Mouse (Mus musculus): ENCODE data around the gene Gdap2. TPM values are rescaled to one million over a fixed set of nuclear protein-coding genes. Genes with fewer than 3 reads are reported as not detected.
A peak's percentile ranks its signal among the peaks of the same experiment; 100 is the strongest.

Gene Gdap2
- polyA plus RNA-seq, 1 experiment from 2014 or later, result 29.1 TPM

DNA sequence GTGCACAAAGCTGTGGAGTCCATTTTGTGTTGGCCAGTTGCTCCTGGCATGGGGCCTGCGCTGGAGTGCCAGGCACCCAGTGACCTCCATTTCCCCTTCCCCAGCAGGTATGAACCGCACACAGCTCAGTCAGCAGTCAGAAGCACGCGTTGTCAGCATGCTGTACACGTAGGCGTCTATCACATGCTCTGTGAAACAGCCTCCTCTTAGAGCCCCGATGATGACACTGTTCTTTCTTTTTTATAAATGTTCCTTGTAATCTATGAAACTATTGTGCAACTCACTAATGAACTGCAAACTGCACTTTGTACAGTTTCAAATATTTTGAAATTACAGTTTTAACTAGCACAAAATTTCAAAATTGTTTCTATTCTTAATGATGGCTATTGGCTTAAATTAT, 39.4 kb downstream of the Gdap2 start:
- WGBS, result 95% methylated on average over 7 of the region's 7 CpGs
- DNase-seq (ENCODE audit: low spot score), result no peak
- Histone ChIP-seq H3K4me3 (no peak overlapping the region), H3K27me3 (ENCODE audit: low read depth, poor library complexity, severe bottlenecking) (no peaks in the 10 kb centered on the region), H3K36me3 (peaks cover 47% of the 10 kb centered on the region), H3K4me1 (peaks cover 4% of the 10 kb centered on the region), H3K9me3 (replicated peaks) (no peaks in the 10 kb centered on the region), H3K27ac (no peak overlapping the region)

DNA sequence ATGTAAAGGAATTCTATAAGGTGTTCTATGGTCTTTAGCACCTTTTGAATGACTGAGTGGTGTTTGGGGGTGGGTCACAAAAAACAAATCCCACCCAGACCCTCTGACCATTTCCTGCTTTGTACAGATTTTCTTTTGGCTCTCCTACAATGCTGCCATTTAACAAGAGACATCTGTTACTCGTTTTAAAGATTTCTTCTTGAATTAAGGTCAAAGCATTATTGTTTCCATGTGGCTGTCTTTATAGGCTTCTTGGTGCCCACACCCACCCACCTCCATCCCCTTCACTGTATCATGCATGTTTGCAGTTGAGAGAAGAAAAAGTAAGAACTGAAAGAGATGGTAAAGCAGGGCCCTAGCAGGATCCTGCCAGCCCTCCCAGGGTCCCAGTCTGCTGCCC, 44.8 kb downstream of the Gdap2 start:
- DNase-seq (ENCODE audit: low spot score), result no peak
- 29% methylated on average over 1 of the region's 1 CpGs for WGBS
- Histone ChIP-seq H3K27ac (peak overlapping the region; percentile 74), H3K9me3 (replicated peaks) (no peaks in the 10 kb centered on the region), H3K36me3 (peaks cover 25% of the 10 kb centered on the region), H3K4me1 (peaks cover 21% of the 10 kb centered on the region), H3K27me3 (ENCODE audit: low read depth, poor library complexity, severe bottlenecking) (no peaks in the 10 kb centered on the region), H3K4me3 (no peak overlapping the region)

DNA sequence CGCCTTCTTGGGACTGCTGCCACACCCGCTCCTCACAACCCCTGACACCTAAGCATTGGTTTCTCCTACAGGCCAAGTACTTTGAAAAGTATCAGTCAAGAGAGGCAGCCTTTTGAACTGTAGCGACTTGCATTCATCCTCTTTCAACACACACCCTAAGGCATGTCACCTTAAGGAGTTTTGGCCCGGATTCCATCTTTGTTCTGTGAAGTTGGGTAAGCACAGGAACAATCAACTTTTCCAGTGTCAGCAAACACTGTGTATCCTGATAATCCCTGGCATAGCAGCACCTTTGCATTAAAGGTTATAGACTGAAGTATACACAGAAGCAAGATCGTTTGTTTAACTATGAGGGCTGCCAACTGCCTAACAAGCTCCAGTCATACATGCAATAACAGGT, 53.3 kb downstream of the Gdap2 start:
- Histone ChIP-seq H3K27ac (no peak overlapping the region), H3K4me1 (no peaks in the 10 kb centered on the region), H3K4me3 (no peak overlapping the region), H3K9me3 (replicated peaks) (no peaks in the 10 kb centered on the region), H3K27me3 (ENCODE audit: low read depth, poor library complexity, severe bottlenecking) (no peaks in the 10 kb centered on the region; the same call in 1 of the 2 replicates), H3K36me3 (no peaks in the 10 kb centered on the region)
- no peak for DNase-seq (ENCODE audit: low spot score)
- WGBS, result 90% methylated on average over 5 of the region's 5 CpGs

DNA sequence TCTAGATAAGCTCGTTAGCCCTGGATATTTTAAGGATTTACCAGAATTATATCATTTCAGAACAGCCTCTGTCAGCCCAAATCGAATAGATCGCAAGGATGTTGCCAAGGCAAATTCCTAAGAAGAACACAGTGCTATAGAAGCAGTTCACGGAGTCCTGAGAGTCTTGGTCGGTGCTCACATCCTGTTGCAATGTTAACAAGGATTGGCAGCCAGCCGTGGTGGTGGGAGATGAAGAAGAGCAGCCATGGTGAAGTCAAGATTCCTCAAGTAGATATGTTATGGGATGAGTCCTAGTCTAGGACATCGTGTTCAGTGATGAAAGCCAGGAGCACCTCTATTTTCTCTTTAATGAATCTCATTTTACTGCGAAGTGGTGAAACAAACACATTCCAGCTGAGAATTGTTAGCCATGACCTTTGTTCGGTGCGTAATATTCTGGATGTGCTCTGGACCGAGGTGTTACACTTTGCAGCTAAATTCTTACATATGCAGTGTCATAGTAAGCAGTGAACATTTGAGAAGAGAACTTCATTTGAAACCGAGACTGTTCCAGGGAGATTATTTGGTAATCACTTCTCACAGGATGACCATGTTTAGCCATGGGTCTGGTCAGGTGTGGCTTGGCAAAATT, 63.3 kb downstream of the Gdap2 start:
- H3K4me1 ChIP-seq, result peaks cover 14% of the 10 kb centered on the region; the same call in 1 of the 2 replicates
- H3K27ac ChIP-seq, result no peak overlapping the region
- DNase-seq (ENCODE audit: low spot score), result no peak
- WGBS, result 90% methylated on average over 12 of the region's 12 CpGs
- H3K27me3 ChIP-seq (ENCODE audit: low read depth, poor library complexity, severe bottlenecking), result no peaks in the 10 kb centered on the region
- no peak overlapping the region for H3K4me3 ChIP-seq
- no peaks in the 10 kb centered on the region for H3K9me3 ChIP-seq (replicated peaks)
- no peaks in the 10 kb centered on the region for H3K36me3 ChIP-seq

DNA sequence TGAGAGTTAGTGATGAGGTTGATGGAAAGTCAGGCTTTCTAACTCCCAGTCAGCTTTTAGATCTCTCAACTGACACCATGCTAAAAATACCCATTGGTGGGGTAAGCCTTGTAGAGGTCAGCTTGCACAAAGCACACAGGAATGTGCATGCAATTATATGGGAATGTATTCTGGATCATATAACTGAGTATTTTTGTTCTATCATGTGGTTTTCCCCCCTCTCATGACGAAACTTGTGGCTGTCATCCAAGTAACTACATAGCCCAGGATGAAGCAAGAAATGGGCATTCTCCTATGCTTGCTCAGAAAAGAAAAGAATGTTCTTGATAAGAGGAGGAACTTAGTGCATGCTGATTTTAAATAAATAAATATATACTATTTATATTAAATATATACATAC, 65.3 kb downstream of the Gdap2 start:
- Histone ChIP-seq H3K27me3 (ENCODE audit: low read depth, poor library complexity, severe bottlenecking) (no peaks in the 10 kb centered on the region), H3K4me1 (peaks cover 14% of the 10 kb centered on the region; the same call in 1 of the 2 replicates), H3K9me3 (replicated peaks) (no peaks in the 10 kb centered on the region), H3K4me3 (no peak overlapping the region), H3K27ac (no peak overlapping the region), H3K36me3 (no peaks in the 10 kb centered on the region)
- WGBS, result 85% methylated on average over 1 of the region's 1 CpGs
- no peak for DNase-seq (ENCODE audit: low spot score)

DNA sequence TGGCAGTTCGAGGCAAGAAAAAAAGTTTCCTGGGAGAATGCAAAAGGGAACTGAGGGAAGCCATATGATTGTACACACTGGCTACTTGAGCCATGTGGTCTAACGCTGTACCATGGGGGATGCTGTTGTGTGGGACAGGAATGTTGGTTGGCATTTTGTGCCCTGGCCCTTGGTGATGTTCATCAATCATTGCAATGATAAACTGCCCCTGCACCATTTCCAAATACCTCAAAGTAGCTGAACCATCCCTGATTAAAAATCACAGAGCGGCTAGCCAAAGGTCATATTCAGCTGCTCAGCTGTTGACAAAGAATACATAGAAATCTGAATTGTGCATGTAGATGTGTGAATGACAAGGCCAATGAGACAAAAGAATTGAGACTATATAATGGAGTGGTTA, 66.8 kb downstream of the Gdap2 start:
- Histone ChIP-seq H3K4me1 (peaks cover 8% of the 10 kb centered on the region; the same call in 1 of the 2 replicates), H3K4me3 (no peak overlapping the region), H3K9me3 (replicated peaks) (no peaks in the 10 kb centered on the region), H3K36me3 (no peaks in the 10 kb centered on the region), H3K27ac (no peak overlapping the region), H3K27me3 (ENCODE audit: low read depth, poor library complexity, severe bottlenecking) (no peaks in the 10 kb centered on the region)
- no peak for DNase-seq (ENCODE audit: low spot score)
- 90% methylated on average over 3 of the region's 3 CpGs for WGBS

DNA sequence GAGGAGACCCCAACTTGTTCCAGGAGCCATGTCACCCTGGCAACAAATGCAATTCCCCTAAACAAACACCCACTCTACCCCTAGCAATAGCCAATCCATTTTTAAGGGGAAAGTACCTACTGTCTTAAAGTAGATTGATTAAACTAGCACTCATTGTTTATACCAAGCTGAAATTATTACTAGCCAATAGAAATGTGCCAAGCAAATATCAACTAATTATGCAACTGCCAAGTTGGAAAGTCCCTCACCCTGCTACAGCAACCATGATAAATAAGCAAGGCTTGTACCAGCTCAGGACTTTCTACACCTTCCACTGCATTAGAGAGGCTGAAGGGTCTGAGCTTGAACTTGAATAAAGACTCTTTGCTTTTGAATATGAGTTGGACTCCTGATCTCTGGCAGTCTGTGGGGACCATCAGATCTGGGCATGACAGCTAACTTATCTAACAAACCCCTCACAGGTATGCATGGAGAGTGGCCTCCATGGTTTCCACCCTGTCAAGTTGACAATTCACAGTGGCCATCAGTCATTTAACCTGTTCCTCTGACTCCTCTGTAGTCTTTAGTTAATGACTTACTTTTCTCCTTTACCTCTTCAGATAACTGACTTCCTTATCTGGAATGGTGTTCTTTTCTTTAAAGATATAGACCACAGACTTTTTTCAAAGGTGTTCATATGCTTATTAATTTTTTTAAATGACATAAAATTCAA, 74.7 kb downstream of the Gdap2 start:
- Histone ChIP-seq H3K4me3 (no peak overlapping the region), H3K27ac (no peak overlapping the region), H3K9me3 (replicated peaks) (no peaks in the 10 kb centered on the region), H3K36me3 (no peaks in the 10 kb centered on the region), H3K27me3 (ENCODE audit: low read depth, poor library complexity, severe bottlenecking) (no peaks in the 10 kb centered on the region), H3K4me1 (no peaks in the 10 kb centered on the region)
- DNase-seq (ENCODE audit: low spot score), result no peak

DNA sequence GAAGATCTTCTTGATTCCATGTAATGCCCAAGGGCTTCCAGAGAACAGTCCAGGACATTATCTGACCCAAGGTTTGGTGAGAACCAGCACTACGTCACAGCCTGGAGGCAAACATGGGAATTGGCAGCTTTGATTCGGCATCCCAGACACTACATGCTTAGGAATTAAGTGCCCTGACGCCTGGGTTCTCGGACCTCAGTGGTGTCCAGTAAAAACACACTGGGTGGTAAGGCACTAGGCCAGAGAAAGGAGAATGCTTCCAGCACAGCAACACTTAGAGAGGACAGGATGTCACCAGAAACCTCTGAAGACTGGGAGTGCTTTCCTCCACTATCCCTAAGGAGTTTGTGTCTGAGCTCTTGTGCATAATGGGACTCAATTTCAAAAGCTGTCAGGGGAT, 80.0 kb downstream of the Gdap2 start:
- 87% methylated on average over 4 of the region's 4 CpGs for WGBS

DNA sequence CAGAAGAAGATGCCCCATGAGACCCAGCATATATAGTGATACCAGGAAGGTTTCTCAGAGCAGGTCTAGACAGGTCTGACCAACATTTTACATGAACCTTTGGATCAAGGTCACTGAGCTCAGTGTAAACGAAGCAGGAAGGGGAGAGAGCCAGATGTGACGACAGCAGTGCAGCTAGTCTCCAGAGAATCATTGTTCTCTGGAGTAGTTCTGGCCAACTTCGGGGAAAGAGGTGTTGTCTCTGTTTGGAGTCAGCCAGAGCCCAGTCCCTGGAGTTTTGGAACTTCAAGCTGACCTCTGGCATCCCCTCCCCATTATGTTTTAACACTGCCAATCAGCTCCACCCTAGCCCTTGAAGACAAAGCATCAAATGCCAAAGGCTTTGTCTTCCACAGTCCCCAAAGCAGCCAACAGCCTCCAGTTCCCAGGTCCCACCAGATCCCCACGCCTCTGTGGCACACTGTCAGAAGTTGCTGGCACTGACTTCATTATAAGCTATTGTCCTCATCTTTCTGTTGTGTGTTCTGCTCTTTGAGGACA, 84.2 kb downstream of the Gdap2 start:
- Histone ChIP-seq H3K9me3 (replicated peaks) (no peaks in the 10 kb centered on the region), H3K4me3 (no peak overlapping the region), H3K36me3 (no peaks in the 10 kb centered on the region), H3K27me3 (ENCODE audit: low read depth, poor library complexity, severe bottlenecking) (no peaks in the 10 kb centered on the region), H3K4me1 (0 out of 2 replicates have a peak, but pooled peaks cover 3% of the 10 kb centered on the region), H3K27ac (no peak overlapping the region)
- DNase-seq (ENCODE audit: low spot score), result no peak
- 71% methylated on average over 4 of the region's 4 CpGs for WGBS

More for the DNA sequence above, 80.0 kb downstream of the Gdap2 start:
- 0 out of 2 replicates have a peak, but pooled peaks cover 3% of the 10 kb centered on the region for H3K4me1 ChIP-seq
- no peaks in the 10 kb centered on the region for H3K36me3 ChIP-seq
- DNase-seq (ENCODE audit: low spot score), result no peak
- no peak overlapping the region for H3K27ac ChIP-seq
- no peaks in the 10 kb centered on the region for H3K9me3 ChIP-seq (replicated peaks)
- H3K4me3 ChIP-seq, result no peak overlapping the region
- no peaks in the 10 kb centered on the region for H3K27me3 ChIP-seq (ENCODE audit: low read depth, poor library complexity, severe bottlenecking)

Other genes starting within 250 kb of the Gdap2 start
- 65.8 TPM in 2 replicates for gene Wdr3, start within 50 bp of the Gdap2 start, polyA plus RNA-seq (2016; fragmentation: Nextera tagmentation; extraction: Ambion mirVana)